Mouse (Mus musculus): Measurements from ENCODE around the gene Olfr782. TPM values are rescaled to one million over a fixed set of nuclear protein-coding genes. Genes with fewer than 3 reads are reported as not detected.
"Not testable (repeated sequence)": the region's sequence is repeated elsewhere in the genome, so short reads cannot be mapped to it uniquely, and the experiment has no call there.

Gene Olfr782
- total RNA-seq (2022): not detected

GRCm38 (mm10) chr10:129348550-129348949, at the start of gene Olfr782:
TSS of gene Olfr782 (plus strand) at chr10:129348850.
- no peak for DNase-seq (ENCODE audit: low spot score in 2 of 2)

GRCm38 (mm10) chr10:129312973-129313372, 35.7 kb upstream of the Olfr782 start:
- not testable (repeated sequence) for DNase-seq (ENCODE audit: low spot score in 2 of 2)

GRCm38 (mm10) chr10:129313521-129313920, 35.1 kb upstream of the Olfr782 start:
- DNase-seq (ENCODE audit: low spot score in 2 of 2): not testable (repeated sequence)

GRCm38 (mm10) chr10:129317817-129318216, 30.8 kb upstream of the Olfr782 start, which contains the start of gene Olfr780:
TSS of gene Olfr780 (plus strand) at chr10:129318117.
- DNase-seq (ENCODE audit: low spot score in 2 of 2): no peak

GRCm38 (mm10) chr10:129328554-129328953, 20.1 kb upstream of the Olfr782 start, which contains the start of gene Olfr781:
TSS of gene Olfr781 (plus strand) at chr10:129328854.
- no peak for DNase-seq (ENCODE audit: low spot score in 2 of 2)

- not testable (repeated sequence) for DNase-seq (ENCODE audit: low spot score in 2 of 2)
Measured at GRCm38 (mm10) chr10:129352475-129352874, 3.8 kb downstream of the Olfr782 start.

GRCm38 (mm10) chr10:129356496-129356895, 7.8 kb downstream of the Olfr782 start:
- not testable (repeated sequence) for DNase-seq (ENCODE audit: low spot score in 2 of 2)

GRCm38 (mm10) chr10:129357307-129357706, 8.7 kb downstream of the Olfr782 start:
- DNase-seq (ENCODE audit: low spot score in 2 of 2): no peak

GRCm38 (mm10) chr10:129374051-129374450, 25.4 kb downstream of the Olfr782 start:
- DNase-seq (ENCODE audit: low spot score in 2 of 2): not testable (repeated sequence)

- no peak for DNase-seq (ENCODE audit: low spot score in 2 of 2)
Measured at GRCm38 (mm10) chr10:129383783-129384182, 35.1 kb downstream of the Olfr782 start, which contains the start of gene Olfr784. TSS of gene Olfr784 (plus strand) at chr10:129384083.

GRCm38 (mm10) chr10:129400892-129401291, 52.2 kb downstream of the Olfr782 start:
- DNase-seq (ENCODE audit: low spot score in 2 of 2): no peak

Other genes with a start within 250 kb of the Olfr782 start
- gene Olfr768, start 249.5 kb upstream of the Olfr782 start, total RNA-seq (2022): not detected
- gene Olfr769, start 231.0 kb upstream of the Olfr782 start, total RNA-seq (2022): not detected
- not detected for gene Olfr770, start 209.9 kb upstream of the Olfr782 start, total RNA-seq (2022)
- not detected for gene Olfr771, start 184.1 kb upstream of the Olfr782 start, total RNA-seq (2022)
- gene Olfr772, start 170.9 kb upstream of the Olfr782 start, total RNA-seq (2022): not detected
- not detected for gene Olfr773, start 161.4 kb upstream of the Olfr782 start, total RNA-seq (2022)
- gene Olfr774, start 112.6 kb upstream of the Olfr782 start, total RNA-seq (2022): not detected
- gene Olfr775, start 100.4 kb upstream of the Olfr782 start, total RNA-seq (2022): not detected
- not detected for gene Olfr776, start 89.7 kb upstream of the Olfr782 start, total RNA-seq (2022)
- not detected for gene Olfr777, start 77.4 kb upstream of the Olfr782 start, total RNA-seq (2022)
- not detected for gene Olfr780, start 30.7 kb upstream of the Olfr782 start, total RNA-seq (2022)
- not detected for gene Olfr781, start 20.0 kb upstream of the Olfr782 start, total RNA-seq (2022)
- under 1 TPM; 0.12 to 0.26 (median 0.16) TPM for gene Olfr784, start 35.2 kb downstream of the Olfr782 start, total RNA-seq (2022)
- not detected for gene Olfr785, start 56.6 kb downstream of the Olfr782 start, total RNA-seq (2022)
- gene Olfr786, start 78.5 kb downstream of the Olfr782 start, total RNA-seq (2022): not detected
- gene Olfr787, start 113.0 kb downstream of the Olfr782 start, total RNA-seq (2022): not detected
- gene Olfr788, start 122.1 kb downstream of the Olfr782 start, total RNA-seq (2022): not detected
- not detected for gene Olfr789, start 135.9 kb downstream of the Olfr782 start, total RNA-seq (2022)
- gene Olfr790, start 149.6 kb downstream of the Olfr782 start, total RNA-seq (2022): not detected
- gene Olfr791, start 172.9 kb downstream of the Olfr782 start, total RNA-seq (2022): not detected
- not detected for gene Olfr792, start 190.3 kb downstream of the Olfr782 start, total RNA-seq (2022)
- not detected for gene Olfr794, start 218.8 kb downstream of the Olfr782 start, total RNA-seq (2022)

Data from left cerebral cortex, adult 8-10 months (tissue).